ENCODE assay signal across 8 mouse cellular contexts in genomic region chr4:94614627-94615006, GRCm38 (mm10). TPM values are rescaled to one million over a fixed set of nuclear protein-coding genes. Genes with fewer than 3 reads are reported as not detected.
A peak's percentile ranks its signal among the peaks of the same experiment; 100 is the strongest.
DNase-seq lines count a peak whose midpoint lies in the region; ATAC-seq and TF ChIP-seq lines count a peak whose summit lies in the region.

No protein-coding gene starts in this region.

- H3K27me3 ChIP-seq in lung, embryonic 16.5 days (ENCODE audit: control insufficient read depth, insufficient read depth, low read depth, low read length) = no peaks in the 10 kb centered on the region
- H3K27me3 ChIP-seq in erythroblast, embryonic 14.5 days (ENCODE audit: control insufficient read depth) = no peaks in the 10 kb centered on the region
- H3K27me3 ChIP-seq in limb, embryonic 13.5 days = no peaks in the 10 kb centered on the region

- H3K9me3 ChIP-seq in lung, embryonic 16.5 days (ENCODE audit: control insufficient read depth, low read length) = no peaks in the 10 kb centered on the region
- no peaks in the 10 kb centered on the region for H3K9me3 ChIP-seq in erythroblast, embryonic 14.5 days (ENCODE audit: control insufficient read depth, low read length)
- H3K9me3 ChIP-seq in limb, embryonic 13.5 days = no peaks in the 10 kb centered on the region

- peak overlapping the region; percentile 82 for H3K4me2 ChIP-seq in lung, embryonic 16.5 days (ENCODE audit: low read depth, low read length)
- peak overlapping the region; percentile 73 for H3K4me2 ChIP-seq in limb, embryonic 13.5 days (replicated peaks)

- H3K9ac ChIP-seq in lung, embryonic 16.5 days (ENCODE audit: low read length) = peak overlapping the region; percentile 83
- peak overlapping the region; percentile 81 for H3K9ac ChIP-seq in limb, embryonic 13.5 days

- peak overlapping the region; percentile 68 for H3K27ac ChIP-seq in lung, embryonic 16.5 days (ENCODE audit: low read length)
- peak overlapping the region; percentile 75 for H3K27ac ChIP-seq in limb, embryonic 13.5 days
- H3K27ac ChIP-seq in olfactory bulb, adult 2 months (ENCODE audit: insufficient read depth, low read depth, low read length) = 0 out of 2 replicates have a peak overlapping the region, but pooled peaks have one; percentile 61

- no peak for DNase-seq in lung, postnatal 4 days
- no peak for DNase-seq in ovary, postnatal 10 days (ENCODE audit: low spot score)
- DNase-seq in spleen, adult 12 weeks (ENCODE audit: low spot score) = no peak
- no peak for DNase-seq in layer of hippocampus, adult 8-10 months (ENCODE audit: low spot score in 2 of 2)

- H3K4me1 ChIP-seq in lung, embryonic 16.5 days (replicated peaks; ENCODE audit: control insufficient read depth, insufficient read depth, low read length) = peaks cover 5% of the 10 kb centered on the region; the same call in 1 of the 2 replicates
- H3K4me1 ChIP-seq in erythroblast, embryonic 14.5 days (ENCODE audit: control insufficient read depth) = peaks cover 15% of the 10 kb centered on the region
- peaks cover 11% of the 10 kb centered on the region for H3K4me1 ChIP-seq in limb, embryonic 13.5 days
- H3K4me1 ChIP-seq in olfactory bulb, adult 2 months (ENCODE audit: control insufficient read depth, insufficient read depth, low read length) = no peaks in the 10 kb centered on the region

- peak; percentile 75 for ATAC-seq in lung, embryonic 16.5 days (ENCODE audit: low read depth)
- peak; percentile 76 for ATAC-seq in limb, embryonic 13.5 days (ENCODE audit: low FRiP score, low read depth)

- no peak for TF ChIP-seq CTCF in olfactory bulb, adult 2 months (IDR thresholded peaks at IDR 0.05; ENCODE audit: insufficient read depth, low read depth, low read length)

- TF ChIP-seq POLR2A in olfactory bulb, adult 2 months (IDR thresholded peaks at IDR 0.05; ENCODE audit: insufficient read depth, low read depth, low read length) = no peak

- H3K4me3 ChIP-seq in lung, embryonic 16.5 days (ENCODE audit: low read length) = peak overlapping the region; percentile 82
- peak overlapping the region; percentile 82 for H3K4me3 ChIP-seq in erythroblast, embryonic 14.5 days (replicated peaks)
- peak overlapping the region; percentile 71 for H3K4me3 ChIP-seq in limb, embryonic 13.5 days
- H3K4me3 ChIP-seq in olfactory bulb, adult 2 months (ENCODE audit: insufficient read depth, low read depth, low read length) = peak overlapping the region; percentile 66

- H3K36me3 ChIP-seq in lung, embryonic 16.5 days (ENCODE audit: control insufficient read depth, insufficient read depth, low read length) = no peaks in the 10 kb centered on the region
- H3K36me3 ChIP-seq in erythroblast, embryonic 14.5 days (ENCODE audit: control insufficient read depth) = no peaks in the 10 kb centered on the region
- H3K36me3 ChIP-seq in limb, embryonic 13.5 days = no peaks in the 10 kb centered on the region

- WGBS in lung, embryonic 16.5 days = 4% methylated on average over 18 of the region's 18 CpGs
- under 1% methylated on average over 18 of the region's 18 CpGs for WGBS in limb, embryonic 13.5 days
- under 1% methylated on average over 18 of the region's 18 CpGs for WGBS in olfactory bulb, adult 2 months

RNA-seq across cellular contexts. Expression of gene Ift74, which starts 0.3 kb away (rescaled TPM):
- 28.8 and 32.5 TPM in 2 replicates for polyA plus RNA-seq in lung, embryonic 16.5 days (2015; fragmentation: Nextera tagmentation; extraction: Ambion mirVana)
- not detected in 2 replicates for polyA plus RNA-seq in erythroblast, embryonic 14.5 days (2012)
- 43.2 and 45.7 TPM in 2 replicates for polyA plus RNA-seq in limb, embryonic 13.5 days (2015; fragmentation: Nextera tagmentation; extraction: Ambion mirVana)
- polyA plus RNA-seq in olfactory bulb, adult 2 months (2012; ENCODE audit: insufficient read depth, insufficient read length, low replicate concordance, missing spikeins) = not detected in 2 replicates
- 10 to 100 TPM; 23.4 to 32.2 (median 27.0) TPM for total RNA-seq in layer of hippocampus, adult 8-10 months (2022)

RNA-seq across cellular contexts. Expression of gene Plaa, which starts 11.6 kb away (rescaled TPM):
- polyA plus RNA-seq in lung, embryonic 16.5 days (2015; fragmentation: Nextera tagmentation; extraction: Ambion mirVana) = 56.2 and 56.9 TPM in 2 replicates
- polyA plus RNA-seq in erythroblast, embryonic 14.5 days (2012) = 1.6 TPM in 2 replicates
- 66.7 and 72.2 TPM in 2 replicates for polyA plus RNA-seq in limb, embryonic 13.5 days (2015; fragmentation: Nextera tagmentation; extraction: Ambion mirVana)
- not detected in 2 replicates for polyA plus RNA-seq in olfactory bulb, adult 2 months (2012; ENCODE audit: insufficient read depth, insufficient read length, low replicate concordance, missing spikeins)
- 10 to 100 TPM; 42.8 to 45.9 (median 44.8) TPM for total RNA-seq in layer of hippocampus, adult 8-10 months (2022)

RNA-seq across cellular contexts. Expression of gene Lrrc19, which starts 35.3 kb away (rescaled TPM):
- polyA plus RNA-seq in lung, embryonic 16.5 days (2015; fragmentation: Nextera tagmentation; extraction: Ambion mirVana) = 0.36 and 0.39 TPM in 2 replicates
- polyA plus RNA-seq in erythroblast, embryonic 14.5 days (2012) = not detected in 2 replicates
- polyA plus RNA-seq in limb, embryonic 13.5 days (2015; fragmentation: Nextera tagmentation; extraction: Ambion mirVana) = 1.1 and 1.4 TPM in 2 replicates
- not detected in 2 replicates for polyA plus RNA-seq in olfactory bulb, adult 2 months (2012; ENCODE audit: insufficient read depth, insufficient read length, low replicate concordance, missing spikeins)
- total RNA-seq in layer of hippocampus, adult 8-10 months (2022) = not detected

RNA-seq across cellular contexts. Expression of gene Caap1, which starts 58.0 kb away (rescaled TPM):
- polyA plus RNA-seq in lung, embryonic 16.5 days (2015; fragmentation: Nextera tagmentation; extraction: Ambion mirVana) = 14.3 and 16.9 TPM in 2 replicates
- polyA plus RNA-seq in erythroblast, embryonic 14.5 days (2012) = 0.28 and 0.37 TPM in 2 replicates
- 20.9 and 21.8 TPM in 2 replicates for polyA plus RNA-seq in limb, embryonic 13.5 days (2015; fragmentation: Nextera tagmentation; extraction: Ambion mirVana)
- polyA plus RNA-seq in olfactory bulb, adult 2 months (2012; ENCODE audit: insufficient read depth, insufficient read length, low replicate concordance, missing spikeins) = not detected in 2 replicates
- total RNA-seq in layer of hippocampus, adult 8-10 months (2022) = 10 to 100 TPM in 3 of 4 experiments, 1 to 10 TPM in 1; 7.9 to 12.3 (median 10.6) TPM

RNA-seq across cellular contexts. Expression of gene Gm10306, which starts 58.3 kb away (rescaled TPM):
- polyA plus RNA-seq in lung, embryonic 16.5 days (2015; fragmentation: Nextera tagmentation; extraction: Ambion mirVana) = 0.63 TPM in 1 of 2 replicates, not detected in the other
- polyA plus RNA-seq in erythroblast, embryonic 14.5 days (2012) = not detected in 2 replicates
- polyA plus RNA-seq in limb, embryonic 13.5 days (2015; fragmentation: Nextera tagmentation; extraction: Ambion mirVana) = not detected in 2 replicates
- not detected in 2 replicates for polyA plus RNA-seq in olfactory bulb, adult 2 months (2012; ENCODE audit: insufficient read depth, insufficient read length, low replicate concordance, missing spikeins)
- total RNA-seq in layer of hippocampus, adult 8-10 months (2022) = not detected

Comparison
In these comparisons a context has a peak if more than half of its experiments do, and no peak if none do; other contexts are left out.
1. RNA of gene Ift74, which starts 0.3 kb away (polyA plus RNA-seq): 43.2 to 45.7 TPM in limb, embryonic 13.5 days and 28.8 to 32.5 TPM in lung, embryonic 16.5 days; not detected in erythroblast, embryonic 14.5 days and not detected in olfactory bulb, adult 2 months; every median in the first group is over 10 times any median in the second.
2. RNA of gene Plaa, which starts 11.6 kb away (polyA plus RNA-seq): not detected in olfactory bulb, adult 2 months, 66.7 to 72.2 TPM in limb, embryonic 13.5 days and 56.2 to 56.9 TPM in lung, embryonic 16.5 days; 1.6 TPM in erythroblast, embryonic 14.5 days; every median in the first group is over 10 times any median in the second.
3. Peak in every context shown above with its lines, with median percentiles within 50 percentile points of each other: H3K27ac ChIP-seq and H3K4me3 ChIP-seq.